Mouse (Mus musculus): ENCODE measurements around the gene BC052040. TPM values are rescaled to one million over a fixed set of nuclear protein-coding genes. Genes with fewer than 3 reads are reported as not detected.

BC052040 gene
- total RNA-seq, 1 experiment from 2014 or later: 4.7 TPM

GRCm38 (mm10) chr2:115685250-115685649 is 103.7 kb downstream of the BC052040 start:
- no peak for ATAC-seq (ENCODE audit: extremely low read depth, insufficient number of reproducible peaks, low FRiP score, poor library complexity, severe bottlenecking)

- ATAC-seq (ENCODE audit: extremely low read depth, insufficient number of reproducible peaks, low FRiP score, poor library complexity, severe bottlenecking): no peak
These were observed 106.1 kb downstream of the BC052040 start for GRCm38 (mm10) chr2:115687612-115688011.

- ATAC-seq (ENCODE audit: extremely low read depth, insufficient number of reproducible peaks, low FRiP score, poor library complexity, severe bottlenecking): no peak
These were observed 106.8 kb downstream of the BC052040 start for GRCm38 (mm10) chr2:115688282-115688681.

- no peak for ATAC-seq (ENCODE audit: extremely low read depth, insufficient number of reproducible peaks, low FRiP score, poor library complexity, severe bottlenecking)
These were observed 112.3 kb downstream of the BC052040 start for GRCm38 (mm10) chr2:115693841-115694240.

GRCm38 (mm10) chr2:115694386-115694785 is 112.9 kb downstream of the BC052040 start:
- no peak for ATAC-seq (ENCODE audit: extremely low read depth, insufficient number of reproducible peaks, low FRiP score, poor library complexity, severe bottlenecking)

- ATAC-seq (ENCODE audit: extremely low read depth, insufficient number of reproducible peaks, low FRiP score, poor library complexity, severe bottlenecking): no peak
These were observed 117.5 kb downstream of the BC052040 start for GRCm38 (mm10) chr2:115699032-115699431.

GRCm38 (mm10) chr2:115702610-115703009 is 121.1 kb downstream of the BC052040 start:
- no peak for ATAC-seq (ENCODE audit: extremely low read depth, insufficient number of reproducible peaks, low FRiP score, poor library complexity, severe bottlenecking)

GRCm38 (mm10) chr2:115717535-115717934 is 136.0 kb downstream of the BC052040 start:
- ATAC-seq (ENCODE audit: extremely low read depth, insufficient number of reproducible peaks, low FRiP score, poor library complexity, severe bottlenecking): no peak

GRCm38 (mm10) chr2:115717980-115718379 is 136.5 kb downstream of the BC052040 start:
- ATAC-seq (ENCODE audit: extremely low read depth, insufficient number of reproducible peaks, low FRiP score, poor library complexity, severe bottlenecking): no peak

GRCm38 (mm10) chr2:115723452-115723851 is 141.9 kb downstream of the BC052040 start:
- no peak for ATAC-seq (ENCODE audit: extremely low read depth, insufficient number of reproducible peaks, low FRiP score, poor library complexity, severe bottlenecking)

GRCm38 (mm10) chr2:115724216-115724615 is 142.7 kb downstream of the BC052040 start:
- no peak for ATAC-seq (ENCODE audit: extremely low read depth, insufficient number of reproducible peaks, low FRiP score, poor library complexity, severe bottlenecking)

GRCm38 (mm10) chr2:115724726-115725125 is 143.2 kb downstream of the BC052040 start:
- ATAC-seq (ENCODE audit: extremely low read depth, insufficient number of reproducible peaks, low FRiP score, poor library complexity, severe bottlenecking): no peak

- no peak for ATAC-seq (ENCODE audit: extremely low read depth, insufficient number of reproducible peaks, low FRiP score, poor library complexity, severe bottlenecking)
These were observed 144.0 kb downstream of the BC052040 start for GRCm38 (mm10) chr2:115725503-115725902.

- ATAC-seq (ENCODE audit: extremely low read depth, insufficient number of reproducible peaks, low FRiP score, poor library complexity, severe bottlenecking): no peak
These were observed 144.4 kb downstream of the BC052040 start for GRCm38 (mm10) chr2:115725926-115726325.

- ATAC-seq (ENCODE audit: extremely low read depth, insufficient number of reproducible peaks, low FRiP score, poor library complexity, severe bottlenecking): no peak
These were observed 145.3 kb downstream of the BC052040 start for GRCm38 (mm10) chr2:115726806-115727205.

- ATAC-seq (ENCODE audit: extremely low read depth, insufficient number of reproducible peaks, low FRiP score, poor library complexity, severe bottlenecking): no peak
These were observed 147.1 kb downstream of the BC052040 start for GRCm38 (mm10) chr2:115728627-115729026.

GRCm38 (mm10) chr2:115730502-115730901 is 149.0 kb downstream of the BC052040 start:
- ATAC-seq (ENCODE audit: extremely low read depth, insufficient number of reproducible peaks, low FRiP score, poor library complexity, severe bottlenecking): no peak

GRCm38 (mm10) chr2:115731171-115731570 is 149.7 kb downstream of the BC052040 start:
- no peak for ATAC-seq (ENCODE audit: extremely low read depth, insufficient number of reproducible peaks, low FRiP score, poor library complexity, severe bottlenecking)

- no peak for ATAC-seq (ENCODE audit: extremely low read depth, insufficient number of reproducible peaks, low FRiP score, poor library complexity, severe bottlenecking)
These were observed 151.1 kb downstream of the BC052040 start for GRCm38 (mm10) chr2:115732572-115732971.

- no peak for ATAC-seq (ENCODE audit: extremely low read depth, insufficient number of reproducible peaks, low FRiP score, poor library complexity, severe bottlenecking)
These were observed 151.6 kb downstream of the BC052040 start for GRCm38 (mm10) chr2:115733017-115733692.

- ATAC-seq (ENCODE audit: extremely low read depth, insufficient number of reproducible peaks, low FRiP score, poor library complexity, severe bottlenecking): no peak
These were observed 153.3 kb downstream of the BC052040 start for GRCm38 (mm10) chr2:115734850-115735249.
